Mouse (Mus musculus): ENCODE data around the gene Mrpl46. TPM values are rescaled to one million over a fixed set of nuclear protein-coding genes. Genes with fewer than 3 reads are reported as not detected.

Gene Mrpl46
- polyA plus RNA-seq, 1 experiment: 22.3 TPM

GRCm38 (mm10) chr7:78752961-78753360 lies 30.4 kb downstream of the Mrpl46 start:
- Histone ChIP-seq H3K27me3 (ENCODE audit: control insufficient read depth, insufficient read depth, insufficient read length) (no peaks in the 10 kb centered on the region), H3K36me3 (ENCODE audit: control insufficient read depth, insufficient read depth) (no peaks in the 10 kb centered on the region), H3K4me2 (ENCODE audit: low read depth) (no peak overlapping the region), H3ac (ENCODE audit: control insufficient read depth, insufficient read length) (no peak overlapping the region), H3K79me2 (ENCODE audit: control insufficient read depth, insufficient read depth) (no peaks in the 10 kb centered on the region), H3K4me3 (no peak overlapping the region)
- TF ChIP-seq POLR2A (IDR thresholded peaks at IDR 0.05; ENCODE audit: insufficient read length, low read depth) (no peak), TCF12 (IDR thresholded peaks at IDR 0.05; ENCODE audit: insufficient read depth, poor library complexity, severe bottlenecking) (no peak), SRF (IDR thresholded peaks at IDR 0.05; ENCODE audit: control insufficient read depth, insufficient read length, low read depth) (no peak), MYOG (IDR thresholded peaks at IDR 0.05; ENCODE audit: control insufficient read depth in 1 of 3, insufficient read depth in 1 of 3, insufficient read length in 2 of 3, low read depth in 2 of 3) (no peak), MAX (IDR thresholded peaks at IDR 0.05; ENCODE audit: low read depth) (no peak), USF1 (IDR thresholded peaks at IDR 0.05; ENCODE audit: low read depth) (no peak), E2F4 (IDR thresholded peaks at IDR 0.05; ENCODE audit: insufficient read depth) (no peak), CEBPB (IDR thresholded peaks at IDR 0.05; ENCODE audit: insufficient read depth, poor library complexity, severe bottlenecking) (no peak), MYOD1 (IDR thresholded peaks at IDR 0.05; ENCODE audit: control insufficient read depth in 1 of 3, insufficient read length in 2 of 3, low read depth in 2 of 3) (no peak), TCF3 (IDR thresholded peaks at IDR 0.05; ENCODE audit: insufficient read length, low read depth) (no peak), POLR2AphosphoS2 (IDR thresholded peaks at IDR 0.05; ENCODE audit: insufficient read length, low read depth) (no peak), REST (IDR thresholded peaks at IDR 0.05; ENCODE audit: insufficient read depth, insufficient read length) (no peak)

DNA sequence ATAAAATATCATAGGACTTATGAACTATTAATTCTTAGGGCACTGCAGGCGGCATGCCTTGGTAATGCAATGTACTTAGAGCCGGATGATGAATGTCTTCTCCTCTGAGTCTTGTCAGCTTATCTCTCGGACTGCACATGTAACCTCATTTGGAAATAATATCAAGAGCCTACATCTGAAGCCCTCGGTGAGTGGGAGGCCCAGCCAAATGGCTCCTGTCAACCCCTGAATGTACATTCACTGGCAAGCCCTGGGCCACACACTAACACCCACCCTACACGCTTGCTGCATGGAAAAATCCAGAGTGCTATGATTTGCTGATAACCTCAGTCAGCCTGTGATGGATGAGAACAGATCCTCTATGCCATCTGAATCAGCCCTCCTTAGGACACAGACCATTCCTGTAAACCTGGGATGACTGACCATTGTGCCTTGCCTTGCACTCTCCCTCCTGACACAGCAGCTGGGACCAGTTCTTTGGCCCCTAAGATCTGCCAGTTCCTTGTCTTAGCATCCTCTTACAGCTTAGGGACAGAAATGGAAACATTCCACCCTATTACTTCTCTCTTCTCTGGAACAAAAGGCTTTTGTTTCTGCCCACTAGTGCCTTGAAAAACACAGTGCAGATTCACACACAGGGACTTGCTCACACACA lies 39.5 kb downstream of the Mrpl46 start:
- H3K27me3 ChIP-seq (ENCODE audit: control insufficient read depth, insufficient read depth, insufficient read length): no peaks in the 10 kb centered on the region
- no peak for TF ChIP-seq USF1 (IDR thresholded peaks at IDR 0.05; ENCODE audit: low read depth)
- no peak for TF ChIP-seq CEBPB (IDR thresholded peaks at IDR 0.05; ENCODE audit: insufficient read depth, poor library complexity, severe bottlenecking)
- no peak for TF ChIP-seq POLR2AphosphoS2 (IDR thresholded peaks at IDR 0.05; ENCODE audit: insufficient read length, low read depth)
- TF ChIP-seq MYOG (IDR thresholded peaks at IDR 0.05; ENCODE audit: control insufficient read depth in 1 of 3, insufficient read depth in 1 of 3, insufficient read length in 2 of 3, low read depth in 2 of 3): no peak
- TF ChIP-seq TCF3 (IDR thresholded peaks at IDR 0.05; ENCODE audit: insufficient read length, low read depth): no peak
- TF ChIP-seq POLR2A (IDR thresholded peaks at IDR 0.05; ENCODE audit: insufficient read length, low read depth): no peak
- no peak for TF ChIP-seq SRF (IDR thresholded peaks at IDR 0.05; ENCODE audit: control insufficient read depth, insufficient read length, low read depth)
- no peak for TF ChIP-seq E2F4 (IDR thresholded peaks at IDR 0.05; ENCODE audit: insufficient read depth)
- no peak for TF ChIP-seq MAX (IDR thresholded peaks at IDR 0.05; ENCODE audit: low read depth)
- TF ChIP-seq MYOD1 (IDR thresholded peaks at IDR 0.05; ENCODE audit: control insufficient read depth in 1 of 3, insufficient read length in 2 of 3, low read depth in 2 of 3): no peak
- no peak for TF ChIP-seq REST (IDR thresholded peaks at IDR 0.05; ENCODE audit: insufficient read depth, insufficient read length)
- TF ChIP-seq TCF12 (IDR thresholded peaks at IDR 0.05; ENCODE audit: insufficient read depth, poor library complexity, severe bottlenecking): no peak

GRCm38 (mm10) chr7:78739351-78740000 lies 43.9 kb downstream of the Mrpl46 start:
- Histone ChIP-seq H3K4me3 (no peak overlapping the region), H3ac (ENCODE audit: control insufficient read depth, insufficient read length) (no peak overlapping the region), H3K36me3 (ENCODE audit: control insufficient read depth, insufficient read depth) (no peaks in the 10 kb centered on the region), H3K27me3 (ENCODE audit: control insufficient read depth, insufficient read depth, insufficient read length) (peaks cover 5% of the 10 kb centered on the region), H3K4me2 (ENCODE audit: low read depth) (no peak overlapping the region), H3K79me2 (ENCODE audit: control insufficient read depth, insufficient read depth) (no peaks in the 10 kb centered on the region)
- TF ChIP-seq E2F4 (IDR thresholded peaks at IDR 0.05; ENCODE audit: insufficient read depth) (no peak), POLR2A (IDR thresholded peaks at IDR 0.05; ENCODE audit: insufficient read length, low read depth) (no peak), TCF12 (IDR thresholded peaks at IDR 0.05; ENCODE audit: insufficient read depth, poor library complexity, severe bottlenecking) (no peak), POLR2AphosphoS2 (IDR thresholded peaks at IDR 0.05; ENCODE audit: insufficient read length, low read depth) (no peak), USF1 (IDR thresholded peaks at IDR 0.05; ENCODE audit: low read depth) (no peak), SRF (IDR thresholded peaks at IDR 0.05; ENCODE audit: control insufficient read depth, insufficient read length, low read depth) (no peak), MYOG (IDR thresholded peaks at IDR 0.05; ENCODE audit: control insufficient read depth in 1 of 3, insufficient read depth in 1 of 3, insufficient read length in 2 of 3, low read depth in 2 of 3) (no peak), MAX (IDR thresholded peaks at IDR 0.05; ENCODE audit: low read depth) (no peak), CEBPB (IDR thresholded peaks at IDR 0.05; ENCODE audit: insufficient read depth, poor library complexity, severe bottlenecking) (no peak), MYOD1 (IDR thresholded peaks at IDR 0.05; ENCODE audit: control insufficient read depth in 1 of 3, insufficient read length in 2 of 3, low read depth in 2 of 3) (no peak), TCF3 (IDR thresholded peaks at IDR 0.05; ENCODE audit: insufficient read length, low read depth) (no peak), REST (IDR thresholded peaks at IDR 0.05; ENCODE audit: insufficient read depth, insufficient read length) (no peak)

More for the DNA sequence above, 39.5 kb downstream of the Mrpl46 start:
- Histone ChIP-seq H3K4me2 (ENCODE audit: low read depth) (no peak overlapping the region), H3K4me3 (no peak overlapping the region), H3K36me3 (ENCODE audit: control insufficient read depth, insufficient read depth) (no peaks in the 10 kb centered on the region), H3ac (ENCODE audit: control insufficient read depth, insufficient read length) (no peak overlapping the region), H3K79me2 (ENCODE audit: control insufficient read depth, insufficient read depth) (no peaks in the 10 kb centered on the region)

GRCm38 (mm10) chr7:78737614-78738210 lies 45.6 kb downstream of the Mrpl46 start, which contains the start of gene Ntrk3:
TSS of gene Ntrk3 (minus strand) at chr7:78738012.
- TF ChIP-seq MYOD1 (IDR thresholded peaks at IDR 0.05; ENCODE audit: control insufficient read depth in 1 of 3, insufficient read length in 2 of 3, low read depth in 2 of 3) (no peak), TCF3 (IDR thresholded peaks at IDR 0.05; ENCODE audit: insufficient read length, low read depth) (no peak), POLR2A (IDR thresholded peaks at IDR 0.05; ENCODE audit: insufficient read length, low read depth) (no peak), CEBPB (IDR thresholded peaks at IDR 0.05; ENCODE audit: insufficient read depth, poor library complexity, severe bottlenecking) (no peak), USF1 (IDR thresholded peaks at IDR 0.05; ENCODE audit: low read depth) (no peak), SRF (IDR thresholded peaks at IDR 0.05; ENCODE audit: control insufficient read depth, insufficient read length, low read depth) (no peak), TCF12 (IDR thresholded peaks at IDR 0.05; ENCODE audit: insufficient read depth, poor library complexity, severe bottlenecking) (no peak), E2F4 (IDR thresholded peaks at IDR 0.05; ENCODE audit: insufficient read depth) (no peak), REST (IDR thresholded peaks at IDR 0.05; ENCODE audit: insufficient read depth, insufficient read length) (no peak), POLR2AphosphoS2 (IDR thresholded peaks at IDR 0.05; ENCODE audit: insufficient read length, low read depth) (no peak)
- peaks cover 13% of the 10 kb centered on the region for H3K27me3 ChIP-seq (ENCODE audit: control insufficient read depth, insufficient read depth, insufficient read length)
- no peaks in the 10 kb centered on the region for H3K79me2 ChIP-seq (ENCODE audit: control insufficient read depth, insufficient read depth)
- no peak within 1 kb of the TSS for H3ac ChIP-seq (ENCODE audit: control insufficient read depth, insufficient read length)
- H3K4me3 ChIP-seq: no peak within 1 kb of the TSS
- H3K36me3 ChIP-seq (ENCODE audit: control insufficient read depth, insufficient read depth): no peaks in the 10 kb centered on the region
- no peak within 1 kb of the TSS for H3K4me2 ChIP-seq (ENCODE audit: low read depth)
